Mouse (Mus musculus) limb, embryonic 11.5 days (tissue): ENCODE measurements around the gene Ift52. TPM values are rescaled to one million over a fixed set of nuclear protein-coding genes. Genes with fewer than 3 reads are reported as not detected.

ENCODE experiments used
- ATAC-seq: fragments of 200-750 bp; cut with Nextera tagmentation; 2 replicates; pipeline ENCODE4 v1.8.0; 2017; ENCODE audit warnings: low read depth; ENCODE audit not compliant: insufficient number of reproducible peaks, low FRiP score, low TSS enrichment
- DNase-seq: peaks from one replicate; pipeline ENCODE4 v3.0.0-alpha.2; 2015; ENCODE audit warnings: low spot score
- H3K27ac ChIP-seq: fragments of 300-500 bp; sonication (generic); replicated peaks from 2 replicates; pipeline ENCODE4 v1.5.1; 2014; ENCODE audit warnings: low read depth, mild to moderate bottlenecking, low read length
- H3K27me3 ChIP-seq: fragments of 300-500 bp; sonication (generic); 2 replicates; pipeline ENCODE4 v1.6.1; 2014; ENCODE audit warnings: mild to moderate bottlenecking, low read length, mixed read lengths; ENCODE audit not compliant: control insufficient read depth, insufficient read depth
- H3K36me3 ChIP-seq: fragments of 300-500 bp; sonication (generic); 2 replicates; pipeline ENCODE4 v1.6.1; 2014; ENCODE audit warnings: mild to moderate bottlenecking, low read length, moderate library complexity, mixed read lengths; ENCODE audit not compliant: control insufficient read depth, insufficient read depth
- H3K4me1 ChIP-seq: fragments of 300-500 bp; sonication (generic); 2 replicates; pipeline ENCODE4 v1.6.1; 2014; ENCODE audit warnings: low read length, mixed read lengths; ENCODE audit not compliant: control insufficient read depth, insufficient read depth
- H3K4me2 ChIP-seq: fragments of 300-500 bp; sonication (generic); 2 replicates; pipeline ENCODE4 v1.6.1; 2014; ENCODE audit warnings: low read depth, mild to moderate bottlenecking, moderate library complexity; ENCODE audit not compliant: severe bottlenecking
- H3K4me3 ChIP-seq: fragments of 300-500 bp; sonication (generic); 2 replicates; pipeline ENCODE4 v1.5.1; 2014; ENCODE audit warnings: low read depth, low read length
- H3K9ac ChIP-seq: fragments of 300-500 bp; sonication (generic); 2 replicates; pipeline ENCODE4 v1.6.1; 2014; ENCODE audit warnings: mild to moderate bottlenecking, low read length
- H3K9me3 ChIP-seq: fragments of 300-500 bp; sonication (generic); 2 replicates; pipeline ENCODE4 v1.6.1; 2016; ENCODE audit warnings: low read length; ENCODE audit not compliant: control insufficient read depth
- WGBS: fragments of 180-500 bp; shearing (Covaris S2); extraction: QIAGEN DNeasy Blood & Tissue Kit; methylation state at CpG from one replicate; pipeline ENCODE4 v1.1.7; 2014; 5-methylcytosine and 5-hydroxymethylcytosine counted together
- polyA plus RNA-seq: library from polyadenylated mRNA; unstranded; fragments of >200 nt; fragmentation: Nextera tagmentation; extraction: Ambion mirVana; gene quantifications from 2 replicates; pipeline ENCODE4 v1.2.1, GENCODE M21; 2014

The Ift52 gene
- polyA plus RNA-seq, 1 experiment from 2014 or later: 55.8 TPM

DNA sequence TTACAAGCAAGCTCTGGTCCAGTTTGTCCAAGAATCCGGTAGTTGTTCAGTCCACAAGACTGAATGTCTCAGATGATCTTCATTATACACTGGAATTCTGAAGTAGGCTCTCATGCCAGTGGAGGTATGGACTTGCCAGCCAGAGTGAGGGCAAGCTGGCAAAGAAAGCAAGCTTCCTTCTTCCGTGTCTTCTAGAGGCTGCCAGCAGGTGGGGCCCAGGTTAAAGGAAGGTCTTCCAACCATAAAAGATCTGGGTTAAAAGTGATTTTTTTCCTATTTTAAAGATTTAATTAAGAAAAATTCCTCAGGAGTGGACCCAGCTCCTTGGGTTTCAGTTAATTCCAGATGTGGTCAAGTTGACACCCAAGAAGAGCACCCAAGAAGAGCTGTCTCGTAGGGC is 53.1 kb downstream of the Ift52 start:
- Histone ChIP-seq H3K4me2 (no peak overlapping the region), H3K27ac (no peak overlapping the region), H3K4me3 (no peak overlapping the region), H3K9ac (no peak overlapping the region), H3K27me3 (no peaks in the 10 kb centered on the region), H3K4me1 (no peaks in the 10 kb centered on the region), H3K36me3 (peaks cover 17% of the 10 kb centered on the region), H3K9me3 (no peaks in the 10 kb centered on the region)
- ATAC-seq (no peak), DNase-seq (no peak)
- WGBS: 92% methylated on average over 3 of the region's 3 CpGs

DNA sequence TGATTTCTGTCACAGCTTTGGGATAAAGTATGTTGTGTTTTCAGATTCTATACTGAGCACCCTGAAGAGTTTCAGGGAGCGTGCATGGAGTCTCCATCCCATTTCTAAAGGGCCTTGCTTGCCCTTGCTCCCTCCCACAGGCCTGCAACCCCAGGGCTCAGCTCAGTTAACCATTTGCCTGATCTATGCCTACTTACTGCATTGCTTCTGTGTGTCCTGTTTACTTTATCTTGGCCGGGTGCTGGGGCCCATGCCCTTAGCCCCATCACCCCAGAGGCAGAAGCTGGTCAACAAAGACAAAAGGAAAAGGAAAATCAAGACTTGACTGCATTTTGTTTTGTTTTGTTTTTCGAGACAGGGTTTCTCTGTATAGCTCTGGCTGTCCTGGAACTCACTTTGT is 54.4 kb downstream of the Ift52 start:
- DNase-seq (no peak), ATAC-seq (no peak)
- Histone ChIP-seq H3K4me2 (no peak overlapping the region), H3K36me3 (peaks cover 17% of the 10 kb centered on the region), H3K9me3 (no peaks in the 10 kb centered on the region), H3K27ac (no peak overlapping the region), H3K9ac (no peak overlapping the region), H3K4me3 (no peak overlapping the region), H3K27me3 (no peaks in the 10 kb centered on the region), H3K4me1 (no peaks in the 10 kb centered on the region)
- 84% methylated on average over 3 of the region's 3 CpGs for WGBS

DNA sequence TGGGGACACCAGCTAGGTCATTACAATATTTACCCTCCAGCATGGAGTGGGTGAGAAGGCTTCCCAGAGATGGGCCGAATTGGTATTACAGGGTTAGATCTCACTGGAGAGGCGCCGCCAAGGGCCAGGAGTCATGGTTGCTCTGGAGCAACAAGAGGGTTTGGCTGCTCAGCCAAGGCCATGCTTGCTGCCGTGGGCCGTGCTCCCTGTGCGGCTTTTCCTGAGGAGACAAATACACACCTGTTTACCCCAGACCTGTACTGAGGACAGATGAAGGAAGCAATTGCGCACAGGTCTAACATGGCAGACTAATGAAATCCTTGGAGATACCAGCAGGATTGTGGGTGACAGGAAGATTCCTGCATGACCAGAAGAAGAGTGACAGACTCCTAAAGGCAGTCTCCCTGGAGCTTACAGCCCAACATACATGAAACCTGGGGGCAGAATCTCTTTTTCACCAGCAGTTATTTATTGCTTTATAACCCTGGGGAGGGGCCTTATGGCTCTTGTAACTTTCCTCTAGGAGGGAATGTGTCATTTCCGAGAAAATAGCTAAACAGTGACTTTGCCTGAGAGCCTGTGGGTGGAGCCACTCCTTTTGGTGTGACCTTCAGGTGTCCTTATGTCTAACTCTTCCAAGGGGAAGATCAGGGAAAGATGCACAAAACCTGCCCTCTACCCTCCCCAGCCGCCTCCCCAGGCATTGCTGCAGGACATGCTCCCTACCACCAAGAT is 56.0 kb downstream of the Ift52 start:
- Histone ChIP-seq H3K36me3 (peaks cover 14% of the 10 kb centered on the region), H3K9me3 (no peaks in the 10 kb centered on the region), H3K9ac (no peak overlapping the region), H3K27ac (no peak overlapping the region), H3K4me3 (no peak overlapping the region), H3K4me2 (no peak overlapping the region), H3K4me1 (no peaks in the 10 kb centered on the region), H3K27me3 (no peaks in the 10 kb centered on the region)
- 86% methylated on average over 9 of the region's 9 CpGs for WGBS
- DNase-seq (no peak), ATAC-seq (no peak)

DNA sequence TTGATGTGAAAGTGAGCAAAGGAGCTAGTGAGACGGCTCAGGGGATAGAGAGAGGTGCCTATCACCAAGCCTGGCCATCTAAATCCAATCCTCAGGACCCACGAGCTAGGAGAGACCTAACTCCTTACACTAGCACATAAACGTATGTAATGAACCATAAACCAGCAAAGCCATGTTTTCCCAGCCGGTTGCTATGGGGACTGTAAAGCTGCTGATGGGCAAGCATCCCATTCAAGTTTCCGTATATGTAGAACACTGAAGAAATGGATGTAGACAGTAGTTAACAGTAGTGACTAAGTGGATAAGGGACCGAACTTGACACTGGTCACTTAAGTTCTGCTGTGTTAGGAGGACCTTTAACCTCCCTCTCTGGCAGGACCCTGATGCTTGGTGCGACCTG is 56.9 kb downstream of the Ift52 start:
- 84% methylated on average over 7 of the region's 7 CpGs for WGBS
- Histone ChIP-seq H3K4me3 (no peak overlapping the region), H3K4me1 (no peaks in the 10 kb centered on the region), H3K9me3 (no peaks in the 10 kb centered on the region), H3K36me3 (peaks cover 11% of the 10 kb centered on the region), H3K9ac (no peak overlapping the region), H3K27ac (no peak overlapping the region), H3K27me3 (no peaks in the 10 kb centered on the region), H3K4me2 (no peak overlapping the region)
- DNase-seq: no peak
- no peak for ATAC-seq

DNA sequence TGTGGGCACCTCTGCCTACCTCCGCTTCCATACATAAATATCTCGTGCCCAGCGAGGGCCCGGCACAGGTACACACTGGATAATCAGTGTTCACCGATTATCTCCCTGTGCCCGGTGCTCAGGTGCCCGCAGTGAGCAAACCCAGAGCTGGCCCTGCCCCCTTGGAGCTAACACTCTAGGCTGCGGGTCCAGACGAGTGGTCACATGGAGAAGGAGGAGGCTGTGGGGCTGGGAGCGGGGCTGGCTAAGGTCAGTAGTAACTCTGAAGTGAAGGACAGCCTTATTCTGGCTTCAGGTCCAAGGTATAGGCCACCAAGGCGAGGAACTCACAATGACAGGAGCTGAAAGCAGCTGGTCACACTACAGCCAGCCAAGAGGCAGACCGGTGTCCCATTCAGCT is 57.7 kb downstream of the Ift52 start:
- Histone ChIP-seq H3K9me3 (no peaks in the 10 kb centered on the region), H3K27ac (no peak overlapping the region), H3K4me3 (no peak overlapping the region), H3K4me1 (no peaks in the 10 kb centered on the region), H3K4me2 (no peak overlapping the region), H3K36me3 (peaks cover 12% of the 10 kb centered on the region), H3K9ac (no peak overlapping the region), H3K27me3 (no peaks in the 10 kb centered on the region)
- DNase-seq (no peak), ATAC-seq (0 out of 2 replicates have a peak, but pooled peaks have one; percentile 26)
- WGBS: 97% methylated on average over 12 of the region's 12 CpGs

DNA sequence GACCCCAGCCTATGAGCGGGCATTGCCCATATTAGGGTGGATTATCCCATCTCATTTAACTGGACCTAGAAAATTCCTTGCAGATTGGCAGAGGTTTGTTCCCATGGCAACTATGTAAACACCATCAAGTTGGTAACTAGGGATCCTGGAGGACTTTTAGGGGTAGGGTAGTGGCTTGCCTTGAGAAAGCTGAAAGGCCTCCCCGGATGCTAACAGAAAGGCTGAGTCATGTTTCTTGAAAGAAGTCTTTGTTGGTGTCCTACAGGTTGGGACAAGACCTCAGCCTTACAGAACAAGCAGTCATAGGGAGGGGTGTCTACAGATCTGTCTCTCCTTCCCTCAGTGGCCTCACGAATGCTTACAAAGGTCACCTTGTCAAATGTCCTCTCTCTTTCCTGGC is 58.1 kb downstream of the Ift52 start:
- Histone ChIP-seq H3K9ac (no peak overlapping the region), H3K36me3 (peaks cover 12% of the 10 kb centered on the region), H3K4me2 (no peak overlapping the region), H3K4me3 (no peak overlapping the region), H3K4me1 (no peaks in the 10 kb centered on the region), H3K27me3 (no peaks in the 10 kb centered on the region), H3K27ac (no peak overlapping the region), H3K9me3 (no peaks in the 10 kb centered on the region)
- 84% methylated on average over 3 of the region's 3 CpGs for WGBS
- ATAC-seq (no peak), DNase-seq (no peak)

DNA sequence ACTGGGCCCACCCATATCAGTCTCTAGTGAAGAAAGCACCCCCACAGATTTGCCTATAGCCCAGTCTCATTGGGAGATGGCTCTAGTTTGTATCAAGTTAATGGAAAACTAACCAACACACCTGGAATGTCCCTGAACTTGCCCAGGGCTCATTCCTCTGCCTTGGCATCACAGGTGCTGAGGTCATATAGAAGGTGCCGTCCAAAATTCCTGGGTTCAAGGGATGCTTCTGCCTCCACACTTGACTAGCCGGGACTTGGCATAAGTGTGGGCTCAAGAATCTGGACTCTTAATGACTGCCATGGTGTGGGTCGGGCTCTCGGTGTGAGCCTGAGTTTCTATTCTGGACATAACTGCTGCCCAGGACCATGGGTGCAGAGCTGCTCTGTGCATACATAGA is 61.9 kb downstream of the Ift52 start:
- ATAC-seq (no peak), DNase-seq (no peak)
- H3K27me3 ChIP-seq: no peaks in the 10 kb centered on the region
- H3K4me3 ChIP-seq: no peak overlapping the region
- no peak overlapping the region for H3K9ac ChIP-seq
- H3K27ac ChIP-seq: no peak overlapping the region
- peaks cover 5% of the 10 kb centered on the region for H3K36me3 ChIP-seq
- no peaks in the 10 kb centered on the region for H3K4me1 ChIP-seq
- no peak overlapping the region for H3K4me2 ChIP-seq
- WGBS: 92% methylated on average over 4 of the region's 4 CpGs
- H3K9me3 ChIP-seq: no peaks in the 10 kb centered on the region

DNA sequence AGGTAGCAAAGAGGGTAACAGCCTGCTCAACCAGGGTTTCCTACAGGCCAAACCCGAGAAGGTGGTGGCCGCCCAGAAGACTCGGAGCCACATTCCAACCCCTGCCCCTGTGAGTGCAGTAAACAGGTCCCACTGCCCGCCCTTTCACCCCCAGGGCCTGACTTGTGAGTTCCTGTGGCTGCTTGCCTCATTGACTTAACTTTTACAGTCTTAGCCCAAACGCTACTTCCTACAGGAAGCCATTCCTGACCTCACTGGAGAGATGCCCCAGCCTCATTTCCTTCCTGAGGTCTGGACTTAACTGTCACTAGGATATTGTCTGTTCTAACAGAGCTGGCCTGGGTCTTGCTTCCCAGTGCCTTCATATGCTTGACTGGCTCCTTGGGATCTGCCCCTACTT is 65.4 kb downstream of the Ift52 start:
- H3K27me3 ChIP-seq: no peaks in the 10 kb centered on the region
- H3K9me3 ChIP-seq: no peaks in the 10 kb centered on the region
- ATAC-seq: no peak
- H3K27ac ChIP-seq: no peak overlapping the region
- H3K4me3 ChIP-seq: no peak overlapping the region
- no peak overlapping the region for H3K9ac ChIP-seq
- no peak for DNase-seq
- H3K4me1 ChIP-seq: no peaks in the 10 kb centered on the region
- H3K4me2 ChIP-seq: no peak overlapping the region
- 66% methylated on average over 5 of the region's 5 CpGs for WGBS
- peaks cover 2% of the 10 kb centered on the region; the same call in 1 of the 2 replicates for H3K36me3 ChIP-seq

DNA sequence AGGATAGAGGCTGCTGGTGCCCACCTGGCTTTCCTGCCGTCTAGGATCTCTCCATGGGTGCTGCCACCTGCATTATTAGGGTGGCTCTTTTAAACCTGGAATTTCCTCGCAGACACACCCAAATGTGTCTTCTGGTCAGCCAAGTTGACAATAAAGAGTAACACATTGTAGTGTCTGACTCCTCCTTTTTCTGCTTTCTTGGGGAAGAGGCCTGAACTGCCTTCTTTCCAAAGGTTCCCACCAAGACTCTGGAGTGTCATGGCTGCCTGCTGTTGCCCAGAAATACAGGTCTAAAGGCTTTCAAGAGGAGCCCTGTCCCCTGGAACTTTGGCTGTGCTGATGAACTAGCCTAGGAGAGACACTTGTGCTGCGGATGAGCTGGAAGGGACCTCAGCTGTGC is 67.4 kb downstream of the Ift52 start:
- 87% methylated on average over 3 of the region's 3 CpGs for WGBS
- peaks cover 2% of the 10 kb centered on the region; the same call in 1 of the 2 replicates for H3K36me3 ChIP-seq

More for the DNA sequence above, 67.4 kb downstream of the Ift52 start:
- H3K9ac ChIP-seq: no peak overlapping the region
- H3K27me3 ChIP-seq: no peaks in the 10 kb centered on the region
- no peak overlapping the region for H3K27ac ChIP-seq
- H3K4me1 ChIP-seq: no peaks in the 10 kb centered on the region
- no peak overlapping the region for H3K4me3 ChIP-seq
- no peak for ATAC-seq
- H3K4me2 ChIP-seq: no peak overlapping the region
- no peaks in the 10 kb centered on the region for H3K9me3 ChIP-seq
- DNase-seq: no peak
